Mouse (Mus musculus) testis, postnatal 14 days (tissue): Measurements from ENCODE around the gene Batf3.
"Not testable (repeated sequence)": the region's sequence is repeated elsewhere in the genome, so short reads cannot be mapped to it uniquely, and the experiment has no call there.

Source experiments
- DNase-seq: peaks from one replicate; pipeline ENCODE4 v3.0.0; 2021; ENCODE audit warnings: low spot score

Batf3 gene

GRCm38 (mm10) chr1:191132934-191133333 lies 35.3 kb downstream of the Batf3 start:
- DNase-seq, result no peak

- no peak for DNase-seq
Measured at GRCm38 (mm10) chr1:191135406-191135805, 37.8 kb downstream of the Batf3 start.

- DNase-seq, result no peak
Measured at GRCm38 (mm10) chr1:191138436-191138835, 40.8 kb downstream of the Batf3 start.

- no peak for DNase-seq
Measured at GRCm38 (mm10) chr1:191138874-191139495, 41.3 kb downstream of the Batf3 start.

- no peak for DNase-seq
Measured at GRCm38 (mm10) chr1:191140983-191141382, 43.3 kb downstream of the Batf3 start.

GRCm38 (mm10) chr1:191149489-191149888 lies 51.8 kb downstream of the Batf3 start:
- not testable (repeated sequence) for DNase-seq

GRCm38 (mm10) chr1:191150924-191151605 lies 53.4 kb downstream of the Batf3 start:
- DNase-seq, result no peak

GRCm38 (mm10) chr1:191153052-191153451 lies 55.4 kb downstream of the Batf3 start:
- peak; percentile 16 for DNase-seq

GRCm38 (mm10) chr1:191154314-191154713 lies 56.7 kb downstream of the Batf3 start:
- DNase-seq, result no peak
